Comparison of ENCODE assay signal across 8 mouse cellular contexts in the genomic region with DNA sequence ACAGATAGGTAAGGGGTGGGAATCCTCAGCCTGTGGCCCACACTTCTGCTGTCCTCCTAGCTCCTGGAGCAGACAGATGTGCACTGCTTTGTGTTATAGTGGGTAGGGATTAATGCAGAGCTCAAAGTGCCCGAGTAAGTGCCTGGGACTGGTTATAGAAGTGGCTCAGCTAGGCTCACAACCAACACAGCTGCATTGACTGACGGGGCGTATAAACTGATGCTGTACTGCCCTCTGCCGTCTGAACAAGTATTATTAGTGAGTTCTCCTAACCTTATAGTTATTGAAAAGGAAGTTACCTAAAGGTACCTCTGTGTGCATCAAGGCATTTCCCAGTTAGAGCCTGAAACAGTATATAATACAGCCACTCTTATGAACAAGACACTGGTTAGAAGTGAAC.
A peak's percentile ranks its signal among the peaks of the same experiment; 100 is the strongest.
DNase-seq lines count a peak whose midpoint lies in the region; ATAC-seq and TF ChIP-seq lines count a peak whose summit lies in the region.

No protein-coding gene starts in this region.

- H3K9me3 ChIP-seq in kidney, embryonic 14.5 days (ENCODE audit: control insufficient read depth, low read length): no peaks in the 10 kb centered on the region

- WGBS in kidney, embryonic 14.5 days: 11% methylated on average over 4 of the region's 4 CpGs
- 2% methylated on average over 4 of the region's 4 CpGs for WGBS in liver, adult 2 months

- no peak overlapping the region for H3K9ac ChIP-seq in kidney, embryonic 14.5 days (ENCODE audit: low read depth, low read length)
- H3K9ac ChIP-seq in liver, adult 2 months (ENCODE audit: low read depth, low read length): no peak overlapping the region; the same call in 1 of the 2 replicates

- H3K4me1 ChIP-seq in testis, adult 2 months (ENCODE audit: control insufficient read depth, insufficient read depth, low read length): no peaks in the 10 kb centered on the region
- no peaks in the 10 kb centered on the region for H3K4me1 ChIP-seq in kidney, embryonic 14.5 days (ENCODE audit: control insufficient read depth, insufficient read depth, low read length)
- H3K4me1 ChIP-seq in liver, adult 2 months (ENCODE audit: control insufficient read depth, insufficient read depth, low read length): peaks cover 2% of the 10 kb centered on the region

- no peak overlapping the region for H3K4me2 ChIP-seq in kidney, embryonic 14.5 days (replicated peaks; ENCODE audit: low read depth, low read length)

- intact Hi-C loops in gastrocnemius, adult 2 months (cut with DNase I): loop anchor here (1.0 to 5.0 kb wide), 2 partner anchors 117 to 494 kb away; partner anchors contain the start of gene Cd24a

- H3K4me3 ChIP-seq in testis, adult 2 months (ENCODE audit: control insufficient read depth, low read depth, low read length): no peak overlapping the region
- no peak overlapping the region for H3K4me3 ChIP-seq in gastrocnemius, adult 2 months
- no peak overlapping the region for H3K4me3 ChIP-seq in kidney, embryonic 14.5 days (ENCODE audit: low read length)
- H3K4me3 ChIP-seq in liver, adult 2 months (ENCODE audit: insufficient read depth, low read depth, low read length): no peak overlapping the region

- H3K27me3 ChIP-seq in testis, adult 2 months (ENCODE audit: control insufficient read depth, insufficient read depth, low read length): no peaks in the 10 kb centered on the region
- H3K27me3 ChIP-seq in kidney, embryonic 14.5 days (ENCODE audit: control insufficient read depth, insufficient read depth, low read length): no peaks in the 10 kb centered on the region
- no peaks in the 10 kb centered on the region for H3K27me3 ChIP-seq in liver, adult 2 months (ENCODE audit: control insufficient read depth, insufficient read depth, low read length)

- TF ChIP-seq CTCF in testis, adult 2 months (IDR thresholded peaks at IDR 0.05; ENCODE audit: control insufficient read depth, insufficient read depth, insufficient replicate concordance, low read depth, low read length): peak; percentile 15; the same call in 1 of the 2 replicates
- TF ChIP-seq CTCF in gastrocnemius, adult 2 months (IDR thresholded peaks at IDR 0.05): peak; percentile 65
- TF ChIP-seq CTCF in liver, adult 2 months (IDR thresholded peaks at IDR 0.05; ENCODE audit: low read depth, low read length): peak; percentile 66

- no peak for DNase-seq in testis, postnatal 14 days (ENCODE audit: low spot score)
- peak; percentile 75 to 76 for DNase-seq in cerebellum, postnatal 10 days
- DNase-seq in gastrocnemius, adult 2 months: peak; percentile 62
- DNase-seq in liver, adult 2 months (ENCODE audit: extremely low read depth, low read depth, low spot score): peak; percentile 72
- DNase-seq in monocyte, adult 2 months (ENCODE audit: low read depth in 1 of 2, low spot score in 2 of 2): peak; percentile 10 to 49
- DNase-seq in spleen, postnatal 10 days (ENCODE audit: low spot score in 2 of 2): peak; percentile 27 to 78

- no peak overlapping the region for H3K27ac ChIP-seq in testis, adult 2 months (ENCODE audit: control insufficient read depth, insufficient read depth, low read depth, low read length)
- no peak overlapping the region for H3K27ac ChIP-seq in gastrocnemius, adult 2 months
- H3K27ac ChIP-seq in kidney, embryonic 14.5 days (ENCODE audit: low read depth, low read length): no peak overlapping the region
- no peak overlapping the region for H3K27ac ChIP-seq in liver, adult 2 months (replicated peaks; ENCODE audit: insufficient read depth, low read depth, low read length)

- TF ChIP-seq POLR2A in testis, adult 2 months (IDR thresholded peaks at IDR 0.05; ENCODE audit: control insufficient read depth, low read depth, low read length): no peak
- no peak for TF ChIP-seq POLR2A in liver, adult 2 months (IDR thresholded peaks at IDR 0.05; ENCODE audit: extremely low read depth, insufficient read depth, low read length)

- H3K79me2 ChIP-seq in liver, adult 2 months (ENCODE audit: control insufficient read depth, insufficient read depth, low read length): no peaks in the 10 kb centered on the region

- peak; percentile 89 for ATAC-seq in kidney, embryonic 14.5 days (ENCODE audit: low FRiP score, low TSS enrichment)

- no peaks in the 10 kb centered on the region for H3K36me3 ChIP-seq in testis, adult 2 months (ENCODE audit: control insufficient read depth, insufficient read depth, low read length)
- no peaks in the 10 kb centered on the region for H3K36me3 ChIP-seq in kidney, embryonic 14.5 days (ENCODE audit: control insufficient read depth, insufficient read depth, low read length)
- H3K36me3 ChIP-seq in liver, adult 2 months (ENCODE audit: control insufficient read depth, insufficient read depth, low read length): no peaks in the 10 kb centered on the region

Comparison
In these comparisons a context has a peak if more than half of its experiments do, and no peak if none do; other contexts are left out.
1. CTCF ChIP-seq: peak in every context shown above with its lines; median percentile 66 in liver, adult 2 months; 65 in gastrocnemius, adult 2 months; 15 in testis, adult 2 months.